Mouse (Mus musculus) limb, embryonic 11.5 days (tissue): ENCODE results near the gene Vmn1r193. TPM values are rescaled to one million over a fixed set of nuclear protein-coding genes. Genes with fewer than 3 reads are reported as not detected.

Experiments used
- ATAC-seq: fragments of 200-750 bp; cut with Nextera tagmentation; 2 replicates; pipeline ENCODE4 v1.8.0; 2017; ENCODE audit warnings: low read depth; ENCODE audit not compliant: insufficient number of reproducible peaks, low FRiP score, low TSS enrichment
- DNase-seq: peaks from one replicate; pipeline ENCODE4 v3.0.0-alpha.2; 2015; ENCODE audit warnings: low spot score
- H3K27ac ChIP-seq: fragments of 300-500 bp; sonication (generic); replicated peaks from 2 replicates; pipeline ENCODE4 v1.5.1; 2014; ENCODE audit warnings: low read depth, mild to moderate bottlenecking, low read length
- H3K27me3 ChIP-seq: fragments of 300-500 bp; sonication (generic); 2 replicates; pipeline ENCODE4 v1.6.1; 2014; ENCODE audit warnings: mild to moderate bottlenecking, low read length, mixed read lengths; ENCODE audit not compliant: control insufficient read depth, insufficient read depth
- H3K36me3 ChIP-seq: fragments of 300-500 bp; sonication (generic); 2 replicates; pipeline ENCODE4 v1.6.1; 2014; ENCODE audit warnings: mild to moderate bottlenecking, low read length, moderate library complexity, mixed read lengths; ENCODE audit not compliant: control insufficient read depth, insufficient read depth
- H3K4me1 ChIP-seq: fragments of 300-500 bp; sonication (generic); 2 replicates; pipeline ENCODE4 v1.6.1; 2014; ENCODE audit warnings: low read length, mixed read lengths; ENCODE audit not compliant: control insufficient read depth, insufficient read depth
- H3K4me2 ChIP-seq: fragments of 300-500 bp; sonication (generic); 2 replicates; pipeline ENCODE4 v1.6.1; 2014; ENCODE audit warnings: low read depth, mild to moderate bottlenecking, moderate library complexity; ENCODE audit not compliant: severe bottlenecking
- H3K4me3 ChIP-seq: fragments of 300-500 bp; sonication (generic); 2 replicates; pipeline ENCODE4 v1.5.1; 2014; ENCODE audit warnings: low read depth, low read length
- H3K9ac ChIP-seq: fragments of 300-500 bp; sonication (generic); 2 replicates; pipeline ENCODE4 v1.6.1; 2014; ENCODE audit warnings: mild to moderate bottlenecking, low read length
- H3K9me3 ChIP-seq: fragments of 300-500 bp; sonication (generic); 2 replicates; pipeline ENCODE4 v1.6.1; 2016; ENCODE audit warnings: low read length; ENCODE audit not compliant: control insufficient read depth
- WGBS: fragments of 180-500 bp; shearing (Covaris S2); extraction: QIAGEN DNeasy Blood & Tissue Kit; methylation state at CpG from one replicate; pipeline ENCODE4 v1.1.7; 2014; 5-methylcytosine and 5-hydroxymethylcytosine counted together
- microRNA-seq: library from miRNA; unstranded; fragments of <30 nt; microRNA quantifications from one replicate; pipeline ENCODE4, GENCODE M21; 2016
- polyA plus RNA-seq: library from polyadenylated mRNA; unstranded; fragments of >200 nt; fragmentation: Nextera tagmentation; extraction: Ambion mirVana; gene quantifications from 2 replicates; pipeline ENCODE4 v1.2.1, GENCODE M21; 2014

The Vmn1r193 gene
- polyA plus RNA-seq, 1 experiment from 2014 or later: not detected

DNA sequence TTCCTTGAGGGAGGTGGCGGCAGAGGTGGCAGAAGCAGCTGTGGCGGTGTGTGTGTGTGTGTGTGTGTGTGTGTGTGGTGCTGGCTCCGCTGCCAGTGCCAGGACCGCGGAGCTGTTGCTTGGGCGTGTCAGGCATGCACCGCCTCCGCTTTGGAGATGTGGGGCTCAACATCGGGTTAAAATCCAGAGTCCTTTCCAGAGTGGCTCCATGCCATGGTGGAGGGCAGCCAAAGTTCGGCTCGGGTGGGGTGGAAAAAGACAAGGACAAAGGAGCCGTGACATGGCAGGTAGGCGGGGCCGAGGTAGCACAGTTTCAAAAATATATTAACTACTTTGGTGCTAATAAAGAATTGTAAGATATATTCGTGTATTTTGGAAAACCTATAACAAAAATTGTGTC is 54.5 kb downstream of the Vmn1r193 start:
- H3K36me3 ChIP-seq: no peaks in the 10 kb centered on the region
- 94% methylated on average over 15 of the region's 15 CpGs for WGBS
- ATAC-seq: no peak

More for the DNA sequence above, 54.5 kb downstream of the Vmn1r193 start:
- H3K9me3 ChIP-seq: peaks cover 5% of the 10 kb centered on the region; the same call in 1 of the 2 replicates
- no peak overlapping the region for H3K4me2 ChIP-seq
- no peak for DNase-seq
- H3K27ac ChIP-seq: no peak overlapping the region
- H3K4me3 ChIP-seq: no peak overlapping the region
- no peaks in the 10 kb centered on the region for H3K27me3 ChIP-seq
- H3K9ac ChIP-seq: no peak overlapping the region
- no peaks in the 10 kb centered on the region for H3K4me1 ChIP-seq

Small RNAs within 50 kb of the gene (microRNA-seq; reads per million reads assigned to microRNA genes)
- gene Gm23282 (not detected), gene Gm25084 (not detected)

Other genes with a start within 250 kb of the Vmn1r193 start
- gene Pom121l2, start 242.0 kb downstream of the Vmn1r193 start, polyA plus RNA-seq: 0.31 and 0.38 TPM in 2 replicates
- 0.20 and 0.21 TPM in 2 replicates for gene Prss16, start 213.4 kb downstream of the Vmn1r193 start, polyA plus RNA-seq
- gene Hist1h2ah, start 187.6 kb downstream of the Vmn1r193 start, polyA plus RNA-seq: 5.5 and 22.0 TPM in 2 replicates
- 13.8 and 14.0 TPM in 2 replicates for gene Hist1h2bk, start 187.3 kb downstream of the Vmn1r193 start, polyA plus RNA-seq
- gene Hist1h4i, start 181.8 kb downstream of the Vmn1r193 start, polyA plus RNA-seq: 29.4 and 30.2 TPM in 2 replicates
- gene Hist1h2ag, start 180.2 kb downstream of the Vmn1r193 start, polyA plus RNA-seq: 75.3 and 79.2 TPM in 2 replicates
- 18.9 and 19.9 TPM in 2 replicates for gene Hist1h2bj, start 179.9 kb downstream of the Vmn1r193 start, polyA plus RNA-seq
- not detected in 2 replicates for gene Vmn1r188, start 138.7 kb downstream of the Vmn1r193 start, polyA plus RNA-seq
- not detected in 2 replicates for gene Vmn1r189, start 117.3 kb downstream of the Vmn1r193 start, polyA plus RNA-seq
- gene Vmn1r191, start 39.2 kb downstream of the Vmn1r193 start, polyA plus RNA-seq: not detected in 2 replicates
- gene Vmn1r192, start 32.0 kb downstream of the Vmn1r193 start, polyA plus RNA-seq: not detected in 2 replicates
- gene Vmn1r194, start 21.1 kb upstream of the Vmn1r193 start, polyA plus RNA-seq: not detected in 2 replicates
- gene Vmn1r195, start 47.4 kb upstream of the Vmn1r193 start, polyA plus RNA-seq: not detected in 2 replicates
- not detected in 2 replicates for gene Vmn1r196, start 66.8 kb upstream of the Vmn1r193 start, polyA plus RNA-seq
- gene Vmn1r197, start 101.4 kb upstream of the Vmn1r193 start, polyA plus RNA-seq: not detected in 2 replicates
- gene Vmn1r198, start 127.2 kb upstream of the Vmn1r193 start, polyA plus RNA-seq: not detected in 2 replicates
- gene Vmn1r199, start 156.7 kb upstream of the Vmn1r193 start, polyA plus RNA-seq: not detected in 2 replicates
- not detected in 2 replicates for gene Vmn1r200, start 167.2 kb upstream of the Vmn1r193 start, polyA plus RNA-seq
- gene Vmn1r201, start 248.8 kb upstream of the Vmn1r193 start, polyA plus RNA-seq: not detected in 2 replicates